Mouse (Mus musculus) MEL (cell line): Measurements from ENCODE around the gene Fxyd5. TPM values are rescaled to one million over a fixed set of nuclear protein-coding genes. Genes with fewer than 3 reads are reported as not detected.

ENCODE experiments used
- DNase-seq: peaks from one replicate; pipeline ENCODE4 v3.0.0; 2011; ENCODE audit warnings: low read depth, low spot score
- H3K27ac ChIP-seq: 2 replicates; pipeline ENCODE4 v1.5.1; 2012; ENCODE audit warnings: low read depth, mild to moderate bottlenecking, control low read depth, low read length, moderate library complexity; ENCODE audit not compliant: control insufficient read depth
- H3K27me3 ChIP-seq, 2 experiments: fragments of 150-350 bp in 1 of 2; sonication (generic) in 1 of 2; 2 replicates each; pipeline ENCODE4 v1.6.1; 2012; ENCODE audit warnings: low read length in 2 of 2, mild to moderate bottlenecking in 2 of 2, improper control_type of control experiment in 1 of 2, moderate library complexity in 1 of 2; ENCODE audit not compliant: insufficient read depth in 2 of 2, control insufficient read depth in 1 of 2
- H3K36me3 ChIP-seq, 2 experiments: 2 replicates each; pipeline ENCODE4 v1.6.1; 2012 to 2014; ENCODE audit warnings: low read length in 2 of 2, improper control_type of control experiment in 1 of 2, inconsistent platforms in 1 of 2, mild to moderate bottlenecking in 1 of 2; ENCODE audit not compliant: insufficient read depth in 2 of 2, control insufficient read depth in 1 of 2
- H3K4me1 ChIP-seq, 2 experiments: fragments of 150-350 bp in 1 of 2; sonication (generic) in 1 of 2; 2 replicates each; pipeline ENCODE4 v1.6.1; 2012; ENCODE audit warnings: low read length in 2 of 2, improper control_type of control experiment in 1 of 2, mild to moderate bottlenecking in 1 of 2; ENCODE audit not compliant: insufficient read depth in 2 of 2, control insufficient read depth in 1 of 2
- H3K4me3 ChIP-seq, 2 experiments: fragments of 150-350 bp in 1 of 2; sonication (generic) in 1 of 2; 2 replicates each; pipeline ENCODE4 v1.5.1; 2012; ENCODE audit warnings: low read depth in 2 of 2, low read length in 2 of 2, mild to moderate bottlenecking in 2 of 2, moderate library complexity in 2 of 2, control low read depth in 1 of 2, improper control_type of control experiment in 1 of 2; ENCODE audit not compliant: control insufficient read depth in 1 of 2, insufficient read depth in 1 of 2
- H3K79me2 ChIP-seq: 2 replicates; pipeline ENCODE4 v1.6.1; 2012; ENCODE audit warnings: mild to moderate bottlenecking, low read length, moderate library complexity; ENCODE audit not compliant: control insufficient read depth, poor library complexity, insufficient read depth
- H3K9ac ChIP-seq: 2 replicates; pipeline ENCODE4 v1.6.1; 2012; ENCODE audit warnings: low read depth, mild to moderate bottlenecking, control low read depth, low read length, moderate library complexity; ENCODE audit not compliant: control insufficient read depth, poor library complexity, severe bottlenecking
- H3K9me3 ChIP-seq: fragments of 150-350 bp; sonication (generic); replicated peaks from 2 replicates; pipeline ENCODE4 v1.6.1; 2012; ENCODE audit warnings: mild to moderate bottlenecking, low read length, improper control_type of control experiment, moderate library complexity; ENCODE audit not compliant: insufficient read depth
- BHLHE40 ChIP-seq: IDR thresholded peaks from 2 replicates; pipeline ENCODE4 v1.6.1; 2012; ENCODE audit warnings: low read depth, mild to moderate bottlenecking, inconsistent platforms, low read length, improper control_type of control experiment, borderline replicate concordance
- CTCF ChIP-seq, 3 experiments: IDR thresholded peaks in 2 of 3; conservative IDR thresholded peaks in 1 of 3; 2 replicates each; pipeline ENCODE4 v1.5.1; 2011 to 2012; ENCODE audit warnings: low read length in 3 of 3, low read depth in 2 of 3, mild to moderate bottlenecking in 2 of 3, improper control_type of control experiment in 1 of 3, inconsistent platforms in 1 of 3, mixed read lengths in 1 of 3, moderate library complexity in 1 of 3; ENCODE audit not compliant: control insufficient read depth in 1 of 3, insufficient read depth in 1 of 3, poor library complexity in 1 of 3, severe bottlenecking in 1 of 3
- E2F4 ChIP-seq: IDR thresholded peaks from 2 replicates; pipeline ENCODE4 v1.6.1; 2011; ENCODE audit warnings: low read depth, low read length, improper control_type of control experiment, borderline replicate concordance
- ELF1 ChIP-seq: IDR thresholded peaks from 2 replicates; pipeline ENCODE4 v1.6.1; 2014; ENCODE audit warnings: low read depth, mild to moderate bottlenecking, inconsistent platforms, low read length, improper control_type of control experiment, moderate library complexity
- GABPA ChIP-seq: IDR thresholded peaks from 2 replicates; pipeline ENCODE4 v1.6.1; 2012; ENCODE audit warnings: low read depth, mild to moderate bottlenecking, inconsistent platforms, low read length, improper control_type of control experiment, moderate library complexity
- JUND ChIP-seq: IDR thresholded peaks from 2 replicates; pipeline ENCODE4 v1.6.1; 2011; ENCODE audit warnings: low read depth, mild to moderate bottlenecking, improper control_type of control experiment, low read length
- KAT2A ChIP-seq: conservative IDR thresholded peaks from 2 replicates; pipeline ENCODE4 v1.6.1; 2012; ENCODE audit warnings: low read depth, low read length, improper control_type of control experiment, inconsistent platforms
- MAFK ChIP-seq: IDR thresholded peaks from 2 replicates; pipeline ENCODE4 v1.6.1; 2011; ENCODE audit warnings: low read depth, mild to moderate bottlenecking, low read length, improper control_type of control experiment, borderline replicate concordance
- MAX ChIP-seq: IDR thresholded peaks from 2 replicates; pipeline ENCODE4 v1.6.1; 2011; ENCODE audit warnings: low read length, improper control_type of control experiment
- MXI1 ChIP-seq: IDR thresholded peaks from 2 replicates; pipeline ENCODE4 v1.6.1; 2011; ENCODE audit warnings: mild to moderate bottlenecking, low read depth, low read length, improper control_type of control experiment
- POLR2AphosphoS5 ChIP-seq: IDR thresholded peaks from 2 replicates; pipeline ENCODE4 v1.6.1; 2012; ENCODE audit warnings: low read depth, borderline replicate concordance, mild to moderate bottlenecking, inconsistent platforms, low read length, moderate library complexity, mixed read lengths
- RAD21 ChIP-seq: IDR thresholded peaks from 2 replicates; pipeline ENCODE4 v1.6.1; 2011; ENCODE audit warnings: mild to moderate bottlenecking, low read depth, low read length, improper control_type of control experiment
- SIN3A ChIP-seq: IDR thresholded peaks from 2 replicates; pipeline ENCODE4 v1.6.1; 2012; ENCODE audit warnings: low read length, improper control_type of control experiment, inconsistent platforms
- TBP ChIP-seq: IDR thresholded peaks from 2 replicates; pipeline ENCODE4 v1.8.0; 2011; ENCODE audit warnings: low read depth, low read length, improper control_type of control experiment
- TCF12 ChIP-seq: IDR thresholded peaks from 2 replicates; pipeline ENCODE4 v1.6.1; 2014; ENCODE audit warnings: low read depth, mild to moderate bottlenecking, inconsistent platforms, low read length, improper control_type of control experiment, moderate library complexity
- UBTF ChIP-seq: IDR thresholded peaks from 2 replicates; pipeline ENCODE4 v1.6.1; 2012; ENCODE audit warnings: low read depth, mild to moderate bottlenecking, inconsistent platforms, low read length, improper control_type of control experiment, moderate library complexity, borderline replicate concordance; ENCODE audit not compliant: insufficient read depth
- USF2 ChIP-seq, 2 experiments: IDR thresholded peaks; 2 replicates each; pipeline ENCODE4 v1.6.1; 2011 to 2012; ENCODE audit warnings: improper control_type of control experiment in 2 of 2, low read length in 2 of 2, borderline replicate concordance in 1 of 2, inconsistent platforms in 1 of 2, low read depth in 1 of 2, mild to moderate bottlenecking in 1 of 2; ENCODE audit not compliant: insufficient read depth in 1 of 2
- ZC3H11A ChIP-seq: IDR thresholded peaks from 2 replicates; pipeline ENCODE4 v1.6.1; 2012; ENCODE audit warnings: low read depth, mild to moderate bottlenecking, inconsistent platforms, low read length, improper control_type of control experiment
- ZMIZ1 ChIP-seq: IDR thresholded peaks from 2 replicates; pipeline ENCODE4 v1.6.1; 2012; ENCODE audit warnings: low read depth, mild to moderate bottlenecking, inconsistent platforms, low read length, improper control_type of control experiment, moderate library complexity
- polyA plus RNA-seq, 2 experiments: library from polyadenylated mRNA; stranded (reverse) in 1 of 2; unstranded in 1 of 2; fragments of >175 nt in 1 of 2; fragments of >200 nt in 1 of 2; gene quantifications; 2 replicates each; pipeline versions ENCODE4 v1.2.1 to v1.2.4; 2012; ENCODE audit warnings: low replicate concordance in 2 of 2, low read depth in 1 of 2; ENCODE audit not compliant: insufficient read length in 2 of 2, insufficient read depth in 1 of 2, missing spikeins in 1 of 2
- total RNA-seq: library from RNA; depleted of rRNA; stranded (reverse); fragments of 300-350 nt; gene quantifications from 2 replicates; pipeline ENCODE4 v1.2.3, GENCODE M21; 2012

The Fxyd5 gene
- total and polyA plus RNA-seq, 3 experiments = 39.4 to 57.5 TPM; not detected in 1

GRCm38 (mm10) chr7:31088206-31088605 lies 45.9 kb upstream of the Fxyd5 start:
- no peaks in the 10 kb centered on the region for H3K36me3 ChIP-seq
- no peak overlapping the region for H3K9ac ChIP-seq
- TF ChIP-seq ZMIZ1 = no peak
- no peak for TF ChIP-seq MAFK
- no peak for TF ChIP-seq UBTF
- no peak for TF ChIP-seq ZC3H11A
- no peak for TF ChIP-seq TCF12
- TF ChIP-seq GABPA = no peak
- TF ChIP-seq MAX = no peak
- TF ChIP-seq POLR2AphosphoS5 = no peak
- TF ChIP-seq ELF1 = no peak
- no peaks in the 10 kb centered on the region for H3K4me1 ChIP-seq
- H3K9me3 ChIP-seq = no peaks in the 10 kb centered on the region
- H3K79me2 ChIP-seq = no peaks in the 10 kb centered on the region
- H3K27me3 ChIP-seq = peaks cover 0 to 2% of the 10 kb centered on the region in 2 experiments; a peak in 3 of 4 replicates
- DNase-seq = no peak
- H3K27ac ChIP-seq = no peak overlapping the region
- H3K4me3 ChIP-seq = no peak overlapping the region

DNA sequence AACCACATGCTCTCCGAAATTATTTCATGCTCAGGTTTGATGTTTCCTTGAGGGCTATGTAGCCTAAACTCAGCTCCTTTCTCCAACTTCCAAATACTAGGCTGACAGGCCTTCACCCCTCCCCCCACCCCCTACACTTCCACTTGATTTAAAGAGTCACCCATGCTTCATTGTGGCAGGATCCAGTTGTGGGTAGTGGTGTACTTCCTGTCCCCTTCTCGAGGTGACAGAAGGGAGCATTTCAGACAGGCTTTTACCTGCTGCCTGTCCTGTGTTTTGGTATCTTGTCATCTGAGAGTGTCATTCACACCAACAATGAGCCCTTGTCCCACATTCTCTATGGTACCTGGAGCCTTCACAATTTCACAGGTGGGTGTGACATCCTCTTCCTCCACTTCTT lies 45.0 kb upstream of the Fxyd5 start:
- no peak overlapping the region for H3K4me3 ChIP-seq
- no peak overlapping the region for H3K9ac ChIP-seq
- H3K79me2 ChIP-seq = no peaks in the 10 kb centered on the region
- TF ChIP-seq E2F4 = no peak
- no peak for TF ChIP-seq CTCF (IDR thresholded peaks at IDR 0.05 in 2 of 3, conservative IDR thresholded peaks at IDR 0.05 in 1 of 3; ENCODE audit: control insufficient read depth in 1 of 3, insufficient read depth in 1 of 3, low read depth in 2 of 3, low read length in 3 of 3, poor library complexity in 1 of 3, severe bottlenecking in 1 of 3)
- TF ChIP-seq RAD21 = no peak
- no peak for TF ChIP-seq MAX
- TF ChIP-seq TCF12 = no peak
- no peak for TF ChIP-seq BHLHE40
- no peak for TF ChIP-seq USF2 (IDR thresholded peaks at IDR 0.05; ENCODE audit: borderline replicate concordance in 1 of 2, insufficient read depth in 1 of 2, low read depth in 1 of 2, low read length in 2 of 2)
- no peak for TF ChIP-seq KAT2A
- no peak for TF ChIP-seq GABPA
- no peak for TF ChIP-seq JUND
- TF ChIP-seq TBP = no peak
- no peak for TF ChIP-seq MXI1
- TF ChIP-seq SIN3A = no peak
- no peak for DNase-seq
- no peaks in the 10 kb centered on the region for H3K4me1 ChIP-seq
- H3K27me3 ChIP-seq = peaks cover 0 to 6% of the 10 kb centered on the region in 2 experiments; a peak in 3 of 4 replicates
- no peak overlapping the region for H3K27ac ChIP-seq
- no peaks in the 10 kb centered on the region for H3K9me3 ChIP-seq
- H3K36me3 ChIP-seq = no peaks in the 10 kb centered on the region
